In genomic region chr17:31500416-31500815, GRCm38 (mm10) we compare ENCODE assay signal across 12 mouse cellular contexts.
"Had no signal": no experiment of that assay in that cellular context is flagged by ENCODE, and none has a peak within 500 bp of the region (broad histone marks: within the 10 kb centered on the region; RNA-seq: fewer than 3 reads in every experiment).

No protein-coding gene starts in this region.

- H3K27ac ChIP-seq: limb, embryonic 13.5 days; liver, embryonic 14.5 days; macrophage; midbrain, embryonic 12.5 days had no signal

- H3K4me2 ChIP-seq: limb, embryonic 13.5 days; lung, embryonic 14.5 days; midbrain, embryonic 12.5 days had no signal

- H3K4me1 ChIP-seq: limb, embryonic 13.5 days had no signal

- H3K9me3 ChIP-seq: limb, embryonic 13.5 days; megakaryocyte, embryonic 14.5 days; midbrain, embryonic 12.5 days had no signal

- H3K9ac ChIP-seq: limb, embryonic 13.5 days; liver, embryonic 14.5 days; lung, embryonic 14.5 days; midbrain, embryonic 12.5 days had no signal

- ATAC-seq: midbrain, embryonic 16.5 days had no signal

- DNase-seq: kidney, adult 8-10 months; kidney, postnatal 25 days; left cerebral cortex, postnatal 4 days; lung, embryonic 14.5 days; right cerebral cortex, postnatal 25 days; thymus, postnatal 4 days had no signal

- H3K27me3 ChIP-seq: limb, embryonic 13.5 days; megakaryocyte, embryonic 14.5 days; midbrain, embryonic 12.5 days had no signal

- H3K4me3 ChIP-seq: limb, embryonic 13.5 days; megakaryocyte, embryonic 14.5 days; midbrain, embryonic 12.5 days had no signal
